Mouse (Mus musculus): ENCODE measurements around the gene Fbxo46. TPM values are rescaled to one million over a fixed set of nuclear protein-coding genes. Genes with fewer than 3 reads are reported as not detected.
"Not testable (repeated sequence)": the region's sequence is repeated elsewhere in the genome, so short reads cannot be mapped to it uniquely, and the experiment has no call there.

Fbxo46 gene
- polyA plus RNA-seq (2015; fragmentation: Nextera tagmentation; extraction: Ambion mirVana): 16.1 and 16.3 TPM in 2 replicates

DNA sequence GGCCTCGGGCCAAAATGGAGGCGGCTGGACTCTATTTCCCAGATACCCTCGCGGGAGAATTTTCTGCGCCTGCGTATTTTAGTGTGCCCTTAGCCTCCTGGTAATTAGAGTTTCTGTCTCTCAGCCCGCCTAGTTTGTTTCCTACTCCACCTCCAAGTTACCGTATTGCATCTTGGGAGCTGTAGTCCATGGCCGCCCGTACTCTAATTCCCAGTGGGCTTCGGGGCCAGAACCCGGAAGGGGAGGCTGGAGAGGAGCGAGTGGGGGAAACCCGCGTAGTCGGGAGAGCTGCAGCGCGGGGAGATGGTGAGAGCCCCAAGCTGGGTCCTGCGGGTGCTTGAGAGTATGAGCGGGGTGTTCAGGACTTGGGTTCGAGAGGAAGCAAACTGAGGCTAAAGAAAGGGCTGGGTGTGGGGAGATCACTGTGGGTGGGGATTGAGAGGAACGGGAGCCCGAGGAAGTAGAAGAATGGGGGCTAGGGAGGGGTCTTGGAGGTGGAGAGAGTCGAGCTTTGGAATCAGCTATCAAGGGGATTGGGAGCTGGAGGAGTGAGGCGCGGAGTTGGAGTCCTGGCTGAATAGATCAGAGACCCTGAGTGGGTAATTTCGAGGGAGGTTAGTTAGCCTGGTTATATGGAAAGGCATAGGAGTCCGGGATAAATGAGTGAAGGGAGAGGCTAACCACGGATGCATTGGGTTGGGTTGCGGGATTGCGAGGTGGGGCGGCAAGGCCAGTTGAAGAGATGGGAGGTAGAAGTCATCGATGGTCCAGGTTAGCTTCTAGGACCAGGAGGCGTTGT is at the start of gene Fbxo46:
Fbxo46 (plus strand) TSS at position 229 of the 799 bp plus-strand sequence.
- 2% methylated on average over 34 of the region's 34 CpGs for WGBS
- Histone ChIP-seq H3K36me3 (peaks cover 7% of the 10 kb centered on the region; the same call in 1 of the 2 replicates), H3K27me3 (no peaks in the 10 kb centered on the region), H3K9ac (peak within 1 kb of the TSS; percentile 82), H3K4me1 (peaks cover 30% of the 10 kb centered on the region), H3K9me3 (replicated peaks) (no peaks in the 10 kb centered on the region), H3K4me2 (peak within 1 kb of the TSS; percentile 78), H3K27ac (peak within 1 kb of the TSS; percentile 73), H3K4me3 (replicated peaks) (peak within 1 kb of the TSS; percentile 79)
- ATAC-seq (replicated peaks; ENCODE audit: low FRiP score): peak; percentile 96

DNA sequence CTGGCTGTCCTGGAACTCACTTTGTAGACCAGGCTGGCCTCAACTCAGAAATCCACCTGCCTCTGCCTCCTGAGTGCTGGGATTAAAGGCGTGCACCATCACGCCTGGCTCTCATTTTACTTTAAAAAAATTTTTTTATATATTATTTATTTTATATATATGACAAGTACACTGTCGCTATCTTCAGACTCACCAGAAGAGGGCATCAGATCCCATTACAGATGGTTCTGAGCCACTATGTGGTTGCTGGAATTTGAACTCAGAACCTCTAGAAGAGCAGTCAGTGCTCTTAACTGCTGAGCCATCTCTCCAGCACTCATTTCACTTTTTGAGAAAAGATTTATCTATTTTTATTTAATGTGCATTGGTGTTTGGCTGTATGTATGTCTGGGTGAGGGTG is 48.6 kb upstream of the Fbxo46 start:
- not testable (repeated sequence) for ATAC-seq (replicated peaks; ENCODE audit: low FRiP score); H3K4me3 ChIP-seq (replicated peaks); H3K9ac ChIP-seq; H3K36me3 ChIP-seq; H3K27ac ChIP-seq; H3K9me3 ChIP-seq (replicated peaks); H3K4me2 ChIP-seq; H3K4me1 ChIP-seq
- 61% methylated on average over 3 of the region's 3 CpGs for WGBS
- peaks cover 20% of the 10 kb centered on the region for H3K27me3 ChIP-seq

DNA sequence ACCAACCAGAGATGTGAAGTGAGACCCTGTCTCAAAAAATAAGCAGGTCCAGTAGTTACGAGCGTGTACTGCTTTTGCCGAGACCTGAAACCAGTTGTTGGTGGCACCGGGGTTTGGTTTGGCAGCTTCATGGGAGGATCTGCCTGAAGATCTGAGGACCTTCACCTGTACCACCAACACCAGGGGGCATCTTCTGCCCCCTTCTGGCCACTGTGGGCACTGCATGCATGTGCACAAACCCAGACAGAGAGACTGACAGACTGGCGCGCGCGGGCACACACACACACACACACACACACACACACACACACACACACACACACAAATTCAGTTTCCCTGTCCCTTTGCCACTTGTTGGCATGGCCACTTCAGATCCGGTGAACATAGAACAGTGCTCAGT is 46.2 kb upstream of the Fbxo46 start:
- no peak overlapping the region for H3K27ac ChIP-seq
- peaks cover 7% of the 10 kb centered on the region for H3K36me3 ChIP-seq
- 83% methylated on average over 9 of the region's 9 CpGs for WGBS
- H3K27me3 ChIP-seq: no peaks in the 10 kb centered on the region
- H3K4me2 ChIP-seq: no peak overlapping the region
- ATAC-seq (replicated peaks; ENCODE audit: low FRiP score): no peak
- H3K4me1 ChIP-seq: peaks cover 27% of the 10 kb centered on the region
- no peaks in the 10 kb centered on the region for H3K9me3 ChIP-seq (replicated peaks)
- no peak overlapping the region for H3K9ac ChIP-seq
- no peak overlapping the region for H3K4me3 ChIP-seq (replicated peaks)

DNA sequence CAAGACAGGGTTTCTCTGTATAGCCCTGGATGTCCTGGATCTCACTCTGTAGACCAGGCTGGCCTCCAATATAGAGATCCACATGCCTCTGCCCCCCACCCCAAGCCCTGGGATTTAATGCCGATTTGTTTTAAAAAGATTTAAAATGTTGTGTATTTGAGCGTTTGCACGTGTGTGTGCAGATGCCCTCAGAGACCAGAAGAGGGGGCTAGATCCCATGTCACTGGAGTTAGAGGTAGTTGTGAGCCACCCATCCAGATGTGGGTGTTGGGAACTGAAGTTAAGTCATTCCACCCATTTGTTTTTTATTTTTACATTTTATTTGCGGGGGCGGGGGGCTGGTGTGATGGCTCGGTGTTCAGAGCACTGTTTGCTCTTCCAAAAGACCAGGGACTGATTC is 45.2 kb upstream of the Fbxo46 start:
- Histone ChIP-seq H3K9ac (no peak overlapping the region), H3K36me3 (peaks cover 16% of the 10 kb centered on the region), H3K27ac (no peak overlapping the region), H3K27me3 (no peaks in the 10 kb centered on the region), H3K9me3 (replicated peaks) (no peaks in the 10 kb centered on the region), H3K4me2 (no peak overlapping the region), H3K4me1 (peaks cover 35% of the 10 kb centered on the region), H3K4me3 (replicated peaks) (no peak overlapping the region)
- no peak for ATAC-seq (replicated peaks; ENCODE audit: low FRiP score)
- WGBS: 92% methylated on average over 6 of the region's 6 CpGs

DNA sequence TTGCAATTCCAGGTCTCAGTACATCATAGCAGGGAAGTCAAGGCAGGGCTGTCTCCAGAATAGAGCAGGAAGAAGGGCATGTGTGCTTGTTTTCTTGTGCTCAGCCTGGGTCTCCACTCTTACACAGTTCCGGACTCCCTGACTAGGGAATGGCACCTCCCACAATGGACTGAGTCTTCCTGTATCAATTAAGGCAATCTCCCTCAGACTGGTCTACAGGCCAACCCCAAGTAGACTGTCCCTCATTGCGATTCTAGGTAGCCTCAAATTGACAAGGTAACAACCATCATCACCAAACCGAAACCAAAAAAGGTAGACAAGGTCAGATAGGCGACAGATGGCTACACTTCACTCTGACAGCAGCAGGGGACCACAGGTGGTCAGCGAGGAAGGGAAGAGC is 44.4 kb upstream of the Fbxo46 start:
- H3K4me1 ChIP-seq: peaks cover 35% of the 10 kb centered on the region
- H3K4me3 ChIP-seq (replicated peaks): peak overlapping the region; percentile 89
- H3K27me3 ChIP-seq: no peaks in the 10 kb centered on the region
- peak; percentile 8; the same call in 1 of the 2 replicates for ATAC-seq (replicated peaks; ENCODE audit: low FRiP score)
- H3K9me3 ChIP-seq (replicated peaks): no peaks in the 10 kb centered on the region
- WGBS: 55% methylated on average over 5 of the region's 5 CpGs
- no peak overlapping the region; the same call in 1 of the 2 replicates for H3K9ac ChIP-seq
- H3K27ac ChIP-seq: no peak overlapping the region
- H3K36me3 ChIP-seq: peaks cover 24% of the 10 kb centered on the region
- H3K4me2 ChIP-seq: peak overlapping the region; percentile 70

DNA sequence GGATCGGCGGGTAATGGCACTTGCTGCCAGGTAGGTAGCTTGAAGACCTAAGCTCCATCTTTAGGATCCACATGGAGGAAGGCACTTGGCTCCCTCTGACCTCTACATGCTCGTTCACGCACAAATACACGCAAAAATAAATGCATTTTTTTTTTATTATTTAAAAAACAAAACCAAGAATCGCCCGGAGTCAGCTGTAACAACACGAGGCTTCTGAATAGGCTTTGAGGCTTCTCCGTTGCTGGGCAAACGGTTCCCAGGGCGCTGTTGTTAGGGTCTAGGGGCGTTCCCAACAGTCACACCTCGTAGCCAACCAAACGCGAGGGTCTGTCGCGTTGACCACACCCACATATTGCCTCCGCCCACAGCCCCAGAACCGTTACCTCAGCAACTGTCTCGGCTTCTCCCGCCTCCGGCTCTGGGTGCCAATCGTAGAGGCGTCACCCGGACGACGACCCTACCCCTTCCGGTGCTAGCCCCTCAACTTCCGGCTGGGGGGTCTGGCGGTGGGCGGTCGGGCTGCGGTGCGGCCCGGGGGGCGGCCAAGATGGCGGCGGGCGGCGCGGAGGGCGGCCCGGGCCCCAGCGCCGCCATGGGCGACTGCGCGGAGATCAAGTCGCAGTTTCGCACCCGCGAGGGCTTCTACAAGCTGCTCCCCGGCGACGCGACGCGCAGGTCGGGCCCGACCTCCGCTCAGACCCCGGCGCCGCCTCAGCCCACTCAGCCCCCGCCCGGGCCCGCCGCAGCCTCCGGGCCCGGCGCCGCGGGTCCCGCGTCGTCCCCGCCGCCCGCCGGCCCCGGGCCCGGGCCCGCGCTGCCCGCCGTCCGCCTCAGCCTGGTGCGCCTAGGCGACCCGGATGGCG is 43.7 kb upstream of the Fbxo46 start, which contains the start of gene Dmwd:
Dmwd (plus strand) TSS at position 505 of the 863 bp plus-strand sequence.
- Histone ChIP-seq H3K9me3 (replicated peaks) (no peaks in the 10 kb centered on the region), H3K27ac (peak within 1 kb of the TSS; percentile 87), H3K27me3 (no peaks in the 10 kb centered on the region), H3K9ac (peak within 1 kb of the TSS; percentile 99), H3K4me1 (peaks cover 35% of the 10 kb centered on the region), H3K4me2 (peak within 1 kb of the TSS; percentile 70), H3K36me3 (peaks cover 31% of the 10 kb centered on the region), H3K4me3 (replicated peaks) (peak within 1 kb of the TSS; percentile 89)
- ATAC-seq (replicated peaks; ENCODE audit: low FRiP score): peak; percentile 98
- WGBS: under 1% methylated on average over 84 of the region's 91 CpGs

DNA sequence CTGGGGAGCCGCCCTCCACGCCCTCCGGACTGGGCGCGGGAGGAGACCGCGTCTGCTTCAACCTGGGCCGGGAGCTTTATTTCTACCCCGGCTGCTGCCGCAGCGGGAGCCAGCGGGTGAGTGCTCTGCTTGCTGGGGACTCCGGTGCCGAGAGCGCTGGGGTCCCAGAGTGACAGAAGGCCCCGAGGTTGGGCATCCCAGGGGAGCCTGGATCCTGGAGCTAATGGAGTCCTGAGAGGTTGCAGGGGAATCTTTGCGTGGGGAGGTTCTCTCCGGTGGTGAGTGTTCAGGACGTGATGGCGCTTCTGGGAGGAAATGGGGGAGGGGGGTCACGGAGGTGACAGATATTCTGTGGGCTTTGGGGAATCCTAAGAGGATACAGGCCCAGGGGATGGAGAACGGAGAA is 43.1 kb upstream of the Fbxo46 start:
- Histone ChIP-seq H3K9me3 (replicated peaks) (no peaks in the 10 kb centered on the region), H3K27me3 (no peaks in the 10 kb centered on the region), H3K4me1 (peaks cover 38% of the 10 kb centered on the region), H3K9ac (peak overlapping the region; percentile 99), H3K4me3 (replicated peaks) (peak overlapping the region; percentile 89), H3K36me3 (peaks cover 37% of the 10 kb centered on the region), H3K27ac (peak overlapping the region; percentile 87), H3K4me2 (peak overlapping the region; percentile 70)
- ATAC-seq (replicated peaks; ENCODE audit: low FRiP score): no peak
- WGBS: under 1% methylated on average over 22 of the region's 22 CpGs

DNA sequence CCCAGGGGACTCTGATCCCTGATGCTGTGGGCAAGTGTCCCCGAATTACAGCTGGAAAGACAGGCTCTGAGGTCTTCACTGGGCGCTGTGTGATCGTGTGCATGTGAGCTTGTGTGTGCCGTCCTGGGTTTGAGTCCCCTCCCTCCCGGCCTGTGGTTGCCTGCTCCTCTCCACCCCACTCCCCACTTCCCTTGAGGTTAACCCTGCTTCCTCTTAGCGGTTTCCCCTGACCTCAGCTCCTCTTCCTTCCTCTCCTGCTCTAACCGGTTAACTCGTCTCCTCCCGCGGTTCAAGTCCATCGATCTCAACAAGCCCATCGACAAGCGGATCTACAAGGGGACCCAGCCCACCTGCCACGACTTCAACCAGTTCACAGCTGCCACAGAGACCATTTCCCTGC is 41.9 kb upstream of the Fbxo46 start:
- peak overlapping the region; percentile 70 for H3K4me2 ChIP-seq
- WGBS: 50% methylated on average over 14 of the region's 14 CpGs
- H3K9me3 ChIP-seq (replicated peaks): no peaks in the 10 kb centered on the region
- peaks cover 49% of the 10 kb centered on the region for H3K4me1 ChIP-seq
- H3K27me3 ChIP-seq: no peaks in the 10 kb centered on the region
- H3K9ac ChIP-seq: peak overlapping the region; percentile 99; the same call in 1 of the 2 replicates
- no peak overlapping the region for H3K27ac ChIP-seq
- peak overlapping the region; percentile 89 for H3K4me3 ChIP-seq (replicated peaks)
- ATAC-seq (replicated peaks; ENCODE audit: low FRiP score): no peak
- H3K36me3 ChIP-seq: peaks cover 49% of the 10 kb centered on the region

DNA sequence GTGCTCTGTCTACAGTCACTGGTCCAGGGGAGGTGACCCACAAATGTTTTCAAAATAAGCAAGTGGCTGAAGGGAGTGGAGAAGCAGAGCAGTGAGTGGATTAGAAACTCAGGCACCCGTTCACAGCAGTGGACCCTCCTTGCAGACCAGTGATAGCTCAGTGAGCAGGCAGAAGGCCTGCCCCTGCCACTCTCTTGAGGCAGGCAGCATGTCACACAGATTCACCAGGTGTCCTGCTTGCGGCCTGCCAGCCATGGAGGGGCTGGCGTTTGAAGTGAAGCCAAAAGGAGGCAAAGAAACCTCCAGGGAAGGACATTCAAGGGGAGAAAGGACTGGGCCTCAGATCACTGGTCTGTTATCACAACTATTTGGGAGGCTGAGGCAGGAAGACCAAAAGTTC is 40.9 kb upstream of the Fbxo46 start:
- Histone ChIP-seq H3K4me1 (peaks cover 59% of the 10 kb centered on the region), H3K27ac (no peak overlapping the region), H3K27me3 (no peaks in the 10 kb centered on the region), H3K36me3 (peaks cover 53% of the 10 kb centered on the region), H3K4me3 (replicated peaks) (0 out of 2 replicates have a peak overlapping the region, but pooled peaks have one; percentile 3), H3K9ac (no peak overlapping the region), H3K9me3 (replicated peaks) (no peaks in the 10 kb centered on the region), H3K4me2 (no peak overlapping the region; the same call in 1 of the 2 replicates)
- 63% methylated on average over 3 of the region's 3 CpGs for WGBS
- ATAC-seq (replicated peaks; ENCODE audit: low FRiP score): no peak

DNA sequence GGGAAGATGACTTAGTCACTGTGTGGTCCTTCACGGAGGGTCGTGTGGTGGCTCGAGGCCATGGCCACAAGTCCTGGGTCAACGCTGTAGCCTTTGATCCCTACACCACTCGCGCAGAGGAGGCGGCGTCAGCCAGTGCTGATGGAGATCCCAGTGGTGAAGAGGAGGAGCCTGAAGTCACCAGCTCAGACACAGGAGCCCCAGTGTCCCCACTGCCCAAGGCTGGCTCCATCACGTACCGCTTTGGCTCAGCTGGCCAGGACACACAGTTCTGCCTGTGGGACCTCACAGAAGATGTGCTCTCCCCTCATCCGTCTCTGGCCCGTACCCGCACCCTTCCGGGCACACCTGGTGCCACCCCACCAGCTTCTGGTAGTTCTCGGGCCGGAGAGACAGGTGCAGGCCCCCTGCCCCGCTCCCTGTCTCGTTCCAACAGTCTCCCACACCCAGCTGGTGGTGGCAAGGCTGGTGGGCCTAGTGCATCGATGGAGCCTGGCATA is 39.2 kb upstream of the Fbxo46 start:
- no peaks in the 10 kb centered on the region for H3K27me3 ChIP-seq
- ATAC-seq (replicated peaks; ENCODE audit: low FRiP score): no peak
- H3K9ac ChIP-seq: no peak overlapping the region
- 79% methylated on average over 19 of the region's 19 CpGs for WGBS
- H3K4me2 ChIP-seq: no peak overlapping the region
- H3K27ac ChIP-seq: no peak overlapping the region
- peaks cover 55% of the 10 kb centered on the region for H3K36me3 ChIP-seq
- H3K4me1 ChIP-seq: peaks cover 71% of the 10 kb centered on the region
- H3K9me3 ChIP-seq (replicated peaks): no peaks in the 10 kb centered on the region
- H3K4me3 ChIP-seq (replicated peaks): no peak overlapping the region

DNA sequence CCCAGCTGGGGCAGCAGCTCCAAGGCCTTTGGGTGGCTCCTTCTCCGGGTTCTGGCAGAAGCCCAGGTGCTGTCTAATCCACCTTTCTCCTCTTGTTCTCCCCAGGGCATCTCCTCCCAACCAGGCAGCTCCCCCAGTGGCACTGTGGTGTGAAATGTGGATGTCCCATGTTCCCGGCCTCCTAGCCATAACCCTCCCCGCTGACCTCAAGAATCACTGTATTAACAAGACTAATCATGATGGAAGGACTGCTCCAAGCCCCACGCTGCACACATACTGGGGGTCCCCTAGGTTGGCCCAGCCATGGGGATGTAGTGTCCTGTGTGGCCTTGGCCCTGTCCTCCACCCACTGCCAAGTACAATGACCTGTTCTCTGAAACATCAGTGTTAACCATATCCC is 37.5 kb upstream of the Fbxo46 start:
- WGBS: 78% methylated on average over 4 of the region's 4 CpGs
- Histone ChIP-seq H3K4me3 (replicated peaks) (no peak overlapping the region), H3K4me1 (peaks cover 73% of the 10 kb centered on the region), H3K36me3 (peaks cover 60% of the 10 kb centered on the region), H3K27me3 (no peaks in the 10 kb centered on the region), H3K4me2 (no peak overlapping the region), H3K27ac (peak overlapping the region; percentile 76; the same call in 1 of the 2 replicates), H3K9me3 (replicated peaks) (no peaks in the 10 kb centered on the region), H3K9ac (0 out of 2 replicates have a peak overlapping the region, but pooled peaks have one; percentile 8)
- no peak for ATAC-seq (replicated peaks; ENCODE audit: low FRiP score)
